Mouse (Mus musculus) lung, postnatal 4 days (tissue): ENCODE results near the gene Rpl38.
"Not testable (repeated sequence)": the region's sequence is repeated elsewhere in the genome, so short reads cannot be mapped to it uniquely, and the experiment has no call there.

Source experiments
- DNase-seq, 2 experiments: peaks; one replicate each; pipeline ENCODE4 v3.0.0; 2021

Gene Rpl38

GRCm38 (mm10) chr11:114662161-114662560 lies 6.2 kb upstream of the Rpl38 start:
- DNase-seq: no peak

- DNase-seq: peak in 1 of 2 experiments; percentile 72
Measured at GRCm38 (mm10) chr11:114662746-114663362, 5.5 kb upstream of the Rpl38 start.

GRCm38 (mm10) chr11:114664164-114664563 lies 4.2 kb upstream of the Rpl38 start:
- no peak for DNase-seq

GRCm38 (mm10) chr11:114665463-114665862 lies 2.9 kb upstream of the Rpl38 start:
- DNase-seq: no peak

- DNase-seq: no peak
Measured at GRCm38 (mm10) chr11:114666786-114667185, 1.5 kb upstream of the Rpl38 start.

DNA sequence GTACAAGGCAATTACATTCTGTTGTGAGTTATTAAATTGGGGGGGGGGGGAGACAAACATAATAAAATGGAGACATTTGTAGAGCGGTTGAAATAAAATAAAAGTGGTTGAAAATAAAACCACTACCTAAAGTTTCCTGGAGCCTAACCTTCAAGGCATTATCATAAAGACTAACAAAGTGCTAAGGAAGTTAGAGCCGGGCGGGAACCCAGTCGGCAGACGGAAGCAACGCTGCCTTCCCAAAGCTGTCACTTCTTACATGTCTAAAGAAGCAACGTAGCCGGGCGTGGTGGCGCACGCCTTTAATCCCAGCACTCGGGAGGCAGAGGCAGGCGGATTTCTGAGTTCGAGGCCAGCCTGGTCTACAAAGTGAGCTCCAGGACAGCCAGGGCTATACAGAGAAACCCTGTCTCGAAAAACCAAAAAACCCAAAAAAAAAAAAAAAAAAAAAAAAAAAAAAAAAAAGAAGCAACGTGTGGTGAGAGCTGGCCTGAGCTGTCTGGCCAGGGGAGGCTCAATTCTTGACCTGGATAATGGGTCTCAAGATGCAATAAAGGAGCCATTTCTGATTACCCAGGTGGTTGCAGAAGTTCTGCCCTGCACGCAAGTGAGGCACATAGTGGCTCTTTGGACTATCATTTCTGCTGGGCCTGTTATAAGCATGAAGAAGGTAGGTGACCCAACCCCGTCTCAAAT lies 940 bp upstream of the Rpl38 start:
- DNase-seq: no peak

- peak; percentile 18 to 48 for DNase-seq
Measured at GRCm38 (mm10) chr11:114667932-114668285, 415 bp upstream of the Rpl38 start.

DNA sequence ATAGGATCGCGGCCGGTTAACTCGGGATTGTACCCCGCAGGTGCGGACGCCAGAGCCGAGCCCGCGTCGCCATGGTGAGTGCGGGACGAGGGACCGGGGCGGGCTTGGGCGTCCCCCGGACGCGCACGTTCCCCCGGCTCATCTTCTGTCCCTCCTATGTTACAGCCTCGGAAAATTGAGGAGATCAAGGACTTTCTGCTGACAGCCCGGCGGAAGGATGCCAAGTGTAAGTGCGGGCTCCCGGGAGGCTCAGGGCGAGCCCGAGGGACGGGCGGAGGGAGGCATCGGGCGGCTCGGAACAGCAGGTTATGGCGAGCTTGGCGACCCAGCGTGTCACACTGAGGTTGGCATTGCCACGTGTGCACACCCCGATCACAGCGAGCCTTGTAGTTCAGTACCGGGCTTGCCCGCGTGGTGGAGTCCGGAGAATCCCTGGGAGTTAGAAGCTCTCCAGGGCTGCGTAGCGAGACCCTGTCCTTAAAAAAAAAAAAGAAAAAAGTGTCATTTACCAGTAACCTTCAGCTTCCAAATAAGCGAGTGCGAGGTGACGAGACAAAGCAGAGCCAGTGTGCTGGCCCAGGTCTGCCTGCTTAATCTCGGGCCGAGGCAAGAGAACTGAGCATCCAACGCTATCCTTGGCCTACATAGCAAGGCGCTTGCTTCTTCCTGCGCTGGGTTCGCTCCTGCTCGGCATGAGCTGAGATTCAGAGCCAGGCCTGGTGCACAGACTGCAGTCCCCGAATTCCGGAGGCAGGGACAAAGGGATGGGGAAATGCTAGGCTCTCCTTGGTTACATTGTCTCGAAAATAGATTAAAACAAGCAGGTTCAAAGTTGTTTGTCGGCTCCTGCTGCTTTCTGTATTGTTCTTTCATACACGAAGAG lies 658 bp downstream of the Rpl38 start:
- peak; percentile 87 to 88 for DNase-seq

GRCm38 (mm10) chr11:114669651-114670168 lies 1.4 kb downstream of the Rpl38 start:
- DNase-seq: peak; percentile 33 to 47

DNA sequence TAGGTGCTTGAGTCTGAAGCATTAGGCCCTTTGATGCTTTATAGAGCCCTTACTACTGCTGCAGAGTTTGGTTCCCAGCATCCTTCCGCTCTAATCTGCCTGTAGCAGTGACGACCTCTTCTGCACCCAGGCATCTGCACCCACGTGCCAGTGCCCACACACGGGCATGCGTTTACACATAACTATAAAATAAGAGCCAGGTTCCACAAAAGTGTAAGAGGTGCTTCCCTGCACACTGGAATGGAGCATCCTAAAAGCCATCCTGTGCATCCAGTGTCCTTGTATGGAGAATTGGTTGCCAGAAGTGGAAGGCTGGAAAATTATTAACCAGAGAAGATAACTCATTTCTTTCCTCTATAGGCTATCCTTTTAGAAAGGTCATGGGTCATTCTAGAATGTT lies 2.8 kb downstream of the Rpl38 start:
- DNase-seq: no peak

- peak in 1 of 2 experiments; percentile 51 for DNase-seq
Measured at GRCm38 (mm10) chr11:114672794-114673718, 4.7 kb downstream of the Rpl38 start.

DNA sequence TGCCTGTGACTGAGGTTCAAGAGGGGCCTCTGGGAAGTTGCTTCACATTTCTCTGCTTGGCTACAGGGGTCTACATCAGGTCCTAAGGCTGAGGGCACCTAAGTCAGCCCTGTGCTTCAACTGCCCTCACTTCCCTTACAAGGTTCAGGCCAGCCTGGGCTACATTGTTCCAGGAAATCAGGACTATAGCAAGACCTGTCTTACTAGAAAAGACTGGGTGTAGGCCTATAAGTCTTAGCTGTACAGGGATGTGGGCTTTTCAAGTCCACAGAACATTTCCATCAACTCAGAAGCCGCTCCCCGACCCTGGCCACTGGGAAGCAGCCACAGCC lies 5.4 kb downstream of the Rpl38 start:
- DNase-seq: no peak

DNA sequence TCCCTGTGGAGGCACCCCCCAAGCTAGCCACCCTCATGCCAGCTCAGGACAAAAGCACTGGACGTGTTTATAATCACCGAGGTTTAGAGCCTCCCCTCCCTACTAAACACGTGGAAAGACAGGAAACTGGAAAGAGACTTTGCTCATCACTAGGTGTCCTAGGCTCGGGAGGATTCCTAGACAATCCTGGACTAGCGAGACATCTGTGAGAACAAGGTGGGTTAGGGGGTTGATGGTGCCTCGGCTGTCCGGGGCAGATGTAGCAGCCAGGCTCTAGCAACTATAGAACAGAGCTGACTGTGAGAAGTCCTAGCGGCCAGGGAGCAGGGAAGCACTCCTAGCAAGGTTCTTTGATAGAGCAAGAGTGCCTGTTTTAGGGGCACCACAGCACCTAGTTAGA lies 5.9 kb downstream of the Rpl38 start:
- DNase-seq: no peak

DNA sequence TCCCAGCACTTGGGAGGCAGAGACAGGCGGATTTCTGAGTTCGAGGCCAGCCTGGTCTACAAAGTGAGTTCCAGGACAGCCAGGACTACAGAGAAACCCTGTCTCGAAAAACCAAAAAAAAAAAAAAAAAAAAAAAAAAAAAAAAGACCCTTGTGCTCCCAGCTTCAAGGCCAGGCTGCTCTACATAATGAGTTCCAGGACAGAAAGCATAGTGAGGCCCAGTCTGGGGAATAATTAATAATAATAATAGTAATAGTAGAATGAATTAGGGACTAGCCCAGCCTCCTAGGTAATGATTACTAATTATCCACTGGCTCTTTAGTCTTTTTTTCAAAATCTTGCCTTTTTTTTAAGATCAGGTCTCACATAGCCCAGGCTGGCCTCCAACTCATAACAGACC lies 6.5 kb downstream of the Rpl38 start:
- not testable (repeated sequence) for DNase-seq

- peak; percentile 91 to 93 for DNase-seq
Measured at GRCm38 (mm10) chr11:114675341-114675825, 7.1 kb downstream of the Rpl38 start, which contains the start of gene Ttyh2. Gene Ttyh2 (plus strand): TSS chr11:114675431.

GRCm38 (mm10) chr11:114675826-114676401 lies 7.6 kb downstream of the Rpl38 start:
- DNase-seq: peak; percentile 51 to 55

- DNase-seq: peak; percentile 44 to 45
Measured at GRCm38 (mm10) chr11:114676431-114676830, 8.1 kb downstream of the Rpl38 start.

GRCm38 (mm10) chr11:114676896-114677530 lies 8.7 kb downstream of the Rpl38 start:
- DNase-seq: no peak

- DNase-seq: peak in 1 of 2 experiments; percentile 38
Measured at GRCm38 (mm10) chr11:114679582-114679981, 11.3 kb downstream of the Rpl38 start.

- DNase-seq: peak; percentile 40 to 51
Measured at GRCm38 (mm10) chr11:114680291-114680690, 12.0 kb downstream of the Rpl38 start.

DNA sequence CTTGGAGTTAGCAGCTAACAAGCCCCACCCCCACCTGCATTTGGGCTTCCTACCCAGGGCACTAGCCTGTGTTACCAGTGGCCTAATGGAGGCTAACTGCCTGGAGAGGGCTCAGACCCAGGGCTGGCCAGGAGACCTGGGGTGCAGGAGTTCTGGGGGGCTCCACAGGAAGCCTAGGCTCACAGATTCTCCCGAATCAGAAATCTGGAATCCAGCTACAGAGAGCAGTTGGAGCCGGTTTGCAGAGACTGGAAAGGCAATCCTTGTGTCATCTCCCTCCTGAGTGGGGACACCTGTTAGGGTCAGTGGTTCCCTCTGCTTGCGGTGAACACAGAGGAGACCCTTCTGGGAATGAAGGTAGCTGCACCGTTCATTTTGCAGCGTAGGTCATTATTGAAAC lies 12.7 kb downstream of the Rpl38 start:
- no peak for DNase-seq
